Mouse (Mus musculus) c-Kit-positive CD71-negative TER-119-negative erythroid progenitor cells, embryonic 14.5 days (primary cell): ENCODE data around the gene Larp4.

ENCODE experiments used
- DNase-seq: peaks from one replicate; pipeline ENCODE4 v3.0.0-alpha.2; 2013; ENCODE audit warnings: low read depth

Larp4 gene

DNA sequence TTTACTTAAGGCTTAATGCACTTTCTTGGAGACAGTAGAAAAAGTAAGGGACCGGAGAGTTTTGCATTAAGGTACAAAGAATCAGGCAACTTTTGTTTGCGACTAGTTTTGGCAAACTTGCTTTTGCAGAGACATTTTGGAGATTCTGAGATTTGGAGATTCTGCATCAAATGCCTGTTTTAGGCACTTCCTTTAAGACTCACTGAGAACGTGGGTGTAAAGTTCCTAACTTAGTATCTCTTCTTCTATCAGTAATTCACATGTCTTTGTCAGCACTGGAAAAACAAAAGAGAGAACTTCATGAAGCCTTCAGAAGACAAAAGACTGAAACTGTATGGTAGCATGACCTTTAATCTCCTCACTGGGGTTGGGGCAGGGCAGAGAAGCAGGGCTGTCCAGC lies 87.8 kb downstream of the Larp4 start:
- no peak for DNase-seq

DNA sequence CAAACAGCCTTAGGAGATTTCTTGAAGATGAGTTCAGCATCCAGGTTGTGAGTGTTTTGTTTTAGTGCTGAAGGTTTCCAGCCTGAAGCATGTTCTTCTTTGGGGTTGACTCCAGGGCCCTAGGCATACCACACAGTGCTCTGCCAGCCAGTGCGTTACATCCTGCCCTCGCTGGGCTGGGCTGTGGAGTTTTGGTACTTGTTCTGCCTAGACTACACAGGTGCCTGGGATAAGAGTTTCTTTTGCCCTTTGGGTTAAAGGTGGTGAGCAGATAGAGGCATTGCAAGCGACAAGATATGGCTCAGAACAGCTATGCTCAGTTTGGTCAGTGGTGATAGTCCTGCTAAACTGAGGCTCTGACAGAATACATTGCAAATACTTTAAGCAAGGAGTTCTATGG lies 88.3 kb downstream of the Larp4 start:
- DNase-seq = no peak

DNA sequence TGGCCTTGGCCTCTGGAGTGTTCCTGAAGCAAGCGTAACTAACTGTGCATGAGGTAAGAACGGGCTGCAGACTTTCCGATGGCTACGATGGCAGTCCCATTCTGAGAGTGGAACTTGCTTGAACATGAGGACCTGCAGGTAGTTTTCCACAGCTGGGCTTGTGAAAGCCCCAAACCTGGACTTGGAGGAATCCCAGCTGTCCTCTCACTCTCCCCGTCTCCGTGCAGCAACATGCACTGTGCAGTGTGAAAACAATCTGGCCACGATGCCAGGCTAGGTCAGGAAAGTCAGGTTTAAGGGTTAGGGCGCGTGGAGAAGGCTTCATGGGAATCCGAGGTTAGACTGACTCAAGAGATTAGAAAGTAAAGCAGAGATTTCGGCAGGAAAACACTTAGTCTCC lies 89.0 kb downstream of the Larp4 start:
- DNase-seq = no peak

DNA sequence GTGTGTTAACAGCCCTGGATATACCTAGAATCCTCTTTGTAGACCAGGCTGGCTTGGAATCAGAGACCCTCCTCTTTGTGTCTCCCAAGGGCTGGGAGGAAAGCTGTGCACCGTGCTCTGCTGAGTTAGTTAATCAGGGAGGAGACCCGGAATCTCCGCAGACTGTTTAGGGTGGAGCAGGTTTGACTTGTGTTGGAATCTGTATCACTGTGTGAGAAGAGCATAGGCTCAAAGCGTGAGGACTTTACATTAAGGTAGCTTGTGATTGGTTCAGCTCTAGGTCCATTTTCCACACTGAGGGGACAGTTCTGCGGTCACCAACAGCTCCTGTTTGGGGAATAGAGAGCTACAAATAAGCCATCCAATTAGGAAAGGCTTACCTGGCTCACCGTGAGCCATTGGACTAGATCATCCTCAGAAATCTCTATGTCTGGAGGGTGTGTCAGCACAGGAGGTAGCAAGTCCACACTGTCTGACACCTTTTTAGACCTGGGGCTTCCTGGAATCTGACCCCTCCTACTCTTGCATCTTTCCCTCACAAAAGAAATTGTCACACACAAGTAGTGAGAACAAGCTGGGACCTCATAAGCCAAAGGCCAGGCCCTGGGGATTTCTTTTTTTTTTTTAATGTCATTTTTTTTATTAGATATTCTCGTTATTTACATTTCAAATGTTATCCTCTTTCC lies 89.9 kb downstream of the Larp4 start:
- no peak for DNase-seq

DNA sequence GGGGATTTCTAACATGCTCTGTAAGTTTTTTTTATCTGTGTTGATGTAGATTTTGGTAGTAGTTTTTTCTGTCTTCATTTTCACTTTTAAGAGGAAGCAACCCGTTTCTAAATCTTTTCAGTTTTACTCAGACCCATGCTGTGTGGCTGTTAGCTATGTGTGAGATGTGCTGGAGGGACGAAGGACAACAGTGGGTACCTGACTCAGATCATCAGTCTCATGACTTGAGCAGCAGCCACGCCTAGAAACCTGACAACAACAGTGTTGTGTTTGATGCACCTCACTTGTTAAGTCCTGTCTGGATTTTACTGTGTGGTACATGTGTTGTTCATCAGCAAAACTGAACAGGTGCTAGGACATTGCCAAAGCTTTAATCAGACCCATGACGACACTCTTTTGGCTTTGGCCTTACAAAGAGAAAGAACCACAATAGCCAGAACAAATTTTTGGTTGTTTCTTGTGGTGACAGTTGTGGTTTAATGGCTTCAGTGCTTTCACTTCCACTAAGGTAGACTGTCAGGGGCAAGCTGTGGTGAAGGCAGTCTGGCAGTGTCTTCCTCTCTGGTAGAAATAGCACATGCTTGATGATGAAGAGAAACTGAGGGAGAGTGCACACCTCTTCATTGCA lies 90.8 kb downstream of the Larp4 start:
- DNase-seq = no peak

DNA sequence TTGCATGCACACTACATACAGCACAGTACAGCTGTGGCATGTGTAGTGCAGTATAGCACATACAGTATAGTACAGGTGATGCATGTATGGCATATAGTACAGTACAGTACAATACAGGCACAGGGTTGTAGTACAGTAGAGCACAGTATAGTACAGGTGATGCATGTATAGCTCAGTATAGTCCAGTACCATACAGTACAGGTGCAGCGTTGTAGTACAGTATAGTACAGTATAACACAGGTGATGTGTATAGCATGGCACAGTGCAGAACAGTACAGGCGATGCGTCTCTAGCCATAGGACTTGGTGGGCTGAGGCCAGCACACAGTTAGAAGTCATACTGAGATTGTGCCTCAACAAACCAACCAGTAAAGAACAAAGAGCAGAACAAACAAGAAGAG lies 91.5 kb downstream of the Larp4 start:
- no peak for DNase-seq

DNA sequence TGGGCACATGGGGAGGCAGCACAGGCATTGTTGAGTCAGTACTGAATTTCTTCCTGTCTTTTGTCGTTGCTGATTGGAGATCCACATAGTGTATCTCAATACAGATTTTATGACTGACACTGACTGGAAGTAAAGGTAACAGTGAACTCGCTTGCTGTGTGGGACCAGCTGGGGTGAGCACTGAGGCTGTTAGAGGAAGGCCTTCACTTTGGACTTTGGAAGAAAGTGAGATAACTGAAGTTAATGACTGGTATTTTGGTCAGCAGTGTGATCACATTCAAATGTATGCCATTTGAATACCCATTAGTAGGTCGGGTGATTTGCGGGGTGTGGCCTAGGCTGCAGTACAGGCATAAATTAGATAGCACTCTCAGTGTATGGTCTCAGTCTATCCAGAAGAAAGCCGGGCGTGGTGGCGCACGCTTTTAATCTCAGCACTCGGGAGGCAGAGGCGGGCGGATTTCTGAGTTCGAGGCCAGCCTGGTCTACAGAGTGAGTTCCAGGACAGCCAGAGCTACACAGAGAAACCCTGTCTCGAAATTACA lies 93.4 kb downstream of the Larp4 start:
- DNase-seq = no peak
